Mouse (Mus musculus) right cerebral cortex, postnatal 14 days (tissue): ENCODE measurements at regions not wholly inside any gene's neighbourhood (a gene's known extent, or its start where the extent isn't known, plus 50 kb on each side); places are given as distances from the start of the nearest gene placed in this dataset.

Experiments used
- DNase-seq: peaks from one replicate; pipeline ENCODE4 v3.0.0; 2022

DNA sequence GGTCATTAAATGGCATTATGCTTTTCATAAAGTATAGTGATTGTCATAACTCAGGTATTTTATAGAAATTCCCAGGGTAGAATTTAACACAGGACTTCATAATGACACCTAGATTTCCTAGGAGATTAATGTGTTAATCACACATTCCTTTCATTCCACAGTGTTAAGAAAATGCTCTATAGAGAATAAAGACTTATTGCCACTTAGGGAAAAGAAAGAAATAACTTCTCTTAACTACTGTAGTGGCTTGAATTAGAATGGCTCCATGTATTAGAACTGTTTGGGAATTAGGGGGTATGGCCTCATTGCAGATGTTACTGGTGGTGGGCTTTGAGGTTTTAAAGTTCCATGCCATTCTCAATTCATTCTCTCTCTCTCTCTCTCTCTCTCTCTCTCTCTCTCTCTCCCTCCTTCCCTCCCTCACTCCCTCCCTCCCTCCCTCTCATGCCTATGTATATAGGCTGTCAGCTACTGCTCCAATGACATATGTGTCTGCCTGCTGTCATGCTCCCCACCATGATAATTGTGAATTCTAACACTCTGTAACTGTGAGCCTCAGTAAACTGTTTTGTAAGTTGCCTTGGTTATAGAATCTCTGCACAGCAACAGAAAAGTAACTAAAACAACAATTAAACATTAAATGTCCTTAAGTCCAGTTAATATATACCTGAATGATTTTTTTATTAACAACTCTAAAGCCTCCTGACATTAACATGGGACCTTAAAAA, 425.1 kb upstream of the Depdc1a start:
- no peak for DNase-seq

DNA sequence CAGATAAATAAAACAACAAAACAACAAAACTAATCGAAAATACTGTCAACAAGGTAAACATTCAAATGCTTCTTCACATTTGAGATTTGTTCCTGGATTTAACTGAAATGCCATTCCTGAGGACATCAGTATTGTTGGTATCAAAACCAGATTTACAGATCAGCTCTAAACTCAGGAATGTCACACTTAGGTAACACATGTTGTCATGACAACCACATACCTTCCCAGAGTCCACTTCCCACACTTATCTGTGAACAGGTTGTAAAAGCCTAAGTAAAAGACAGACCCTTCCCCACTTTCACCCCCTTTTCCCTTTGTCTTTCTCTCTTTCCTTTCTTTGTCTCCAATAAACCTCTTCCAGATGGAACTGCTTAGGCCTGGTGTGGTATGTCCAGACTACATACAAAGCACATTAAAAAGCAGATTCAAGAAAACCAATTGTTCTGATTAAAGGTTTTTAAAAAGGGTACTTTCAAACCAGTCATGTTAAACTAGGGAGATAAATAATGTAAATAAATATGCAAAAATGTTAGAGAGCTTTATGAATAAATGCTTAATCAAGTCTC, 438.2 kb upstream of the Depdc1a start:
- DNase-seq = no peak

DNA sequence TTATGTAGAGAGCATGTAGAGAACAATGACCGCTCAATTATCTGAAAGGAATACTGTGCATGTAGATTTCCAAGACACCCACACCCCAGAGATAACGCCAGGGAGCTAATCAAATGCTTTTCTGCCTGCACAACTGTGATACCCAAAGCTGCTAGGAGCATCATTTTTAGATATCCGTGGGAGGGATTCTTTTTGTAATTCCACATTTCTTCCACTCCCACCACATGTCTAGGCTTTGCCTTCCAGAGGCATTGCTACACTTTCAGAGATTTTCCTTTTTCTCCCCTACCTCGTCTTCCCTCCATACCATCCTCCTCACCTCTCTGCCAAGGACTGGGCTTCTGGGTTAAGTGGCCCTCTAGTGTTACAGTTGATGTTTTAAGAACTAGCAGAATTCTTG, 460.4 kb upstream of the Depdc1a start:
- peak; percentile 7 for DNase-seq

DNA sequence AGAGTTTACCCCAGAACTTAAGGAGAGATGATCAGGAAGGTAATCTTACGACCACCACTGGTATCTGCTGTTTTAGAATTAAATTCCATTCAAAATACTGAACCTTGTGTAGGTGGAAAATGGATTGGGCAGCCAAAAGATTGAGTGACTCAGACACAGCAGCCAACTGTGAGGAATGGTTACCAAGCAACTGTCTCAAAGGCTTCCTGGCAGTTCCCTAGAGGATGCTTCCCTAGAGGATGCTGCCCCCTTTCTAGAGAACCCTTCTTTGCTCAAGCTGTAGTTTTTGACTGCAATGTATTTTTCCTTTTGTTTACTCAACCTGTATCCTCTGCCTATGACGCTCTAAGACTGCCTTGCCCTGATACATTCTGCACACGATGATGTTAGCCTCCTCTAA, 463.7 kb upstream of the Depdc1a start:
- DNase-seq = no peak

GRCm38 (mm10) chr3:159030675-159031074, 464.6 kb upstream of the Depdc1a start:
- peak; percentile 14 for DNase-seq

DNA sequence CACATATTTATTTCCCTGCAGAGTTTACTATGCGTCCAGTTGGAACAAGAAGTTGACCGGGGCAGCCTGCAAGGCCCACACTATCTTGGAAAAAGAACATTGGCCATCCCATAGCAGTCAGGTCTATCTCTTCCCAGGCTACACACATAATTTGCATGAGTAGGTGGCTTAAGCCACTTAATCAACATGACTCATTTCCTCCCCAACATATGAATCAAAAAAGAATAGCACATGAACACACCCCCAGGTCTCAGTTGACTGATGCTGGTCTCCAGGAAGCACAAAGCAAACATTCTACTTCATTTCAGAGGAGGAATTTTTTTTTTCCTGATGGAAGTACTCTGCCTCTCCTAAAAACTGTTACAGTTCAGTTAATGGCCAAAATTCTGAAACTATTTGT, 465.3 kb upstream of the Depdc1a start:
- DNase-seq = no peak

GRCm38 (mm10) chr3:159020447-159020846, 458.4 kb upstream of the Lrrc7 start:
- DNase-seq = no peak

DNA sequence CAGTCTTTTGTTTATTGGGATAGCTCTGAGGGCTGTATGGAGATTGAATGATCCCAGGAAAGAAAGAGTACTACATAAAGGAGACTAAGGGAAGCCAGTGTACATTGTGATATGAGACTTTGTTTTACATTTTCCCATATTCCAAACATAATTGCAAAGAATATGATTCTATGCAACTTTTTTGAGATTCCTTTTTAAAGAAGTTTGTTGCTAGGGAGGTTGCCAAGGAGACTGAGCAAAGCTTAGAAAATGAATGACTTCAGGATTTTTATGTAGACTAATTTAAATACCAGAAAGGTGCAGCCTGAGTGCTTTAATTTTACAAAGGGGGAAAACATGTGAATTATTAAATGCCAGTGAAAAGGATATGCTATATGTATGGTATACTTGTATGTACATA, 455.2 kb upstream of the Lrrc7 start:
- DNase-seq = no peak

DNA sequence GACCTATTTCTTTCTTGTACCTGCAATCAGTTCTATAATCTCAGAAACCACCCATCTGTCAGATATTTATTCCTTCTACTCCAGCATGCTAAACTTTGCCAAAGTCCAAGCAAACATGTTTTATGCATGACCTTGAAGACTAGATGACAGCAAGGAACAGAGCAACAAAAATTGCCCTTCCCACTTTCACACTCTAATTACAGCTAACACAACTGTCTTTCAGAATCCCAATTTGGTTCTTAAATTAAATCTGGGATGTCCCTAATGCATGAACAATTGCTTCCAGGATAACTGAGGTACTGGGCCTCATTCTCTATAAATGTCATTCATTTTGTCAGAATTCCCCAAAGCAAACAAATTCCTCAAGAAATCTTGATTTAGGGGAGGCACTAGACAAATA, 454.4 kb upstream of the Lrrc7 start:
- no peak for DNase-seq

GRCm38 (mm10) chr3:159010954-159011638, 449.1 kb upstream of the Lrrc7 start:
- DNase-seq = no peak

- no peak for DNase-seq
Measured at GRCm38 (mm10) chr3:159004013-159004412, 442.0 kb upstream of the Lrrc7 start.

DNA sequence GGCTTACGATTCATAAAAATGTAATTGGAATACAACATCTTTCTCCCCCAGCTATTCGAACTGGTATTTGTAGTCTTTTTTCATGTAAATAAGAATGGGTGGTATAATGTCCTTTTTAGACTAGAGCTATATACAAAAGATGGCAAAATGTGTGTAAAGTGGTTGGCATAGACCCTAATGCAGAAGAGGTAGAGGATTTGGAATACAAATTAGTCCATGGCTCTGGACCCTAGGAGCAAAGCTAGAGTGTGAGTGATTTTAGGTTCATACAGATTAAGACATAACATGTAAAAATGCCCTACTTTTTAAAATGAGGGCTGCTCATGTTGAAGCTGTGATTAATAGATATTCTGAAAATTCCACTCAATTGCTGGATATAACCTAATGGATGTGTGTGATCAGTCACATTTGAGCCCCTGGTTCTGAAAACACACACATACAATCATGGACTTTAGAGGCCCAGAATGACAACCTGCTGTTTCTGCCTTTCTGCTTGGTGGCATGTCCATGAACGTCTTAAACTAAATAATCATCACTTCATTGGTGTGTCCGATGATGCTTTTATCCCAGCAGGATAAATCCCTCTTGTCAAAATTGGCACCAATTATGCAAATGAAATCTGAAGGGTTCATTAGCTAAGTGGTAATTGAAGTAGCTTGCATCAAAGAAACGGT, 423.6 kb upstream of the Lrrc7 start:
- DNase-seq = no peak

- DNase-seq = no peak
Measured at GRCm38 (mm10) chr3:158947063-158947462, 385.0 kb upstream of the Lrrc7 start.

GRCm38 (mm10) chr3:158905104-158905503, 343.1 kb upstream of the Lrrc7 start:
- no peak for DNase-seq

GRCm38 (mm10) chr3:158899458-158899857, 337.4 kb upstream of the Lrrc7 start:
- DNase-seq = no peak

GRCm38 (mm10) chr3:158886732-158887386, 324.8 kb upstream of the Lrrc7 start:
- no peak for DNase-seq

DNA sequence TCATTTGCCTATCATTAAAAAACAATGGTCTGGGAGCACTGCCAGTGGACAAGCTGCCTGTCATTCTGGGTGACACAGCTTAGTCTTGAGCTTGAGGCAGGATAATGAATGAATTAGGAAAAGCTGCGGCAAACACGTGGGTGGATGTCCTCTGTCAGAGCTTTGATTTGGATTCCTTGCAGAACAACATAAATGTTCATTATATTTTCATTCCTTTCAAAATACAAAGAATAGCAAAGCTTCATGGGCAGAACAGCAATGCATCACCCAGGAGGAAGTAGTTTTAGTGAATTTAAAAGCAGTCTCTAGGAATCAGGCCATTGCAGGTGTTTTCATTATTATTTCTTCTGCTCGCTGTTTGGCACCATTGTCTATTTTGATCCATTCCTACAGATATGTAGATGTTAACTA, 324.3 kb upstream of the Lrrc7 start:
- no peak for DNase-seq
